Mouse (Mus musculus) thymus, adult 2 months (tissue): ENCODE data around the gene Ercc8.

ENCODE experiments used
- CTCF ChIP-seq: fragments of 200-500 bp; IDR thresholded peaks from 2 replicates; pipeline ENCODE4 v1.5.1; 2012; ENCODE audit warnings: mild to moderate bottlenecking, control low read depth, low read length, moderate library complexity, borderline replicate concordance; ENCODE audit not compliant: control insufficient read depth, poor library complexity, insufficient read depth; ENCODE audit errors: extremely low read depth
- POLR2A ChIP-seq: fragments of 200-500 bp; IDR thresholded peaks from 2 replicates; pipeline ENCODE4 v1.6.1; 2012; ENCODE audit warnings: mild to moderate bottlenecking, low read length, control low read depth, moderate library complexity; ENCODE audit not compliant: control insufficient read depth, poor library complexity, insufficient read depth; ENCODE audit errors: extremely low read depth

GRCm38 (mm10) chr13:108207447-108207846 is 48.9 kb downstream of the Ercc8 start:
- TF ChIP-seq POLR2A, result no peak
- TF ChIP-seq CTCF, result no peak
